Comparison of ENCODE assay signal across 12 mouse cellular contexts in genomic region chr17:84115133-84115532, GRCm38 (mm10).
DNase-seq lines count a peak whose midpoint lies in the region; ATAC-seq and TF ChIP-seq lines count a peak whose summit lies in the region.
"Had no signal": no experiment of that assay in that cellular context is flagged by ENCODE, and none has a peak within 500 bp of the region (broad histone marks: within the 10 kb centered on the region; RNA-seq: fewer than 3 reads in every experiment).

No protein-coding gene starts in this region.

- no peak overlapping the region for H3K4me2 ChIP-seq in liver, embryonic 11.5 days
- no peak overlapping the region for H3K4me2 ChIP-seq in stomach, postnatal 0 days (replicated peaks; ENCODE audit: low read depth)
- H3K4me2 ChIP-seq: heart, embryonic 15.5 days; hindbrain, embryonic 14.5 days had no signal

- peaks cover 86% of the 10 kb centered on the region for H3K4me1 ChIP-seq in G1E (ENCODE audit: insufficient read depth, low read depth, low read length)
- H3K4me1 ChIP-seq in liver, embryonic 11.5 days (replicated peaks; ENCODE audit: control insufficient read depth, insufficient read depth, low read length) = peaks cover 76% of the 10 kb centered on the region
- peaks cover 16% of the 10 kb centered on the region for H3K4me1 ChIP-seq in stomach, postnatal 0 days (replicated peaks; ENCODE audit: control insufficient read depth, insufficient read depth)

- ATAC-seq in G1E (ENCODE audit: extremely low read depth, insufficient number of reproducible peaks, low FRiP score, poor library complexity, severe bottlenecking) = no peak
- no peak for ATAC-seq in liver, embryonic 11.5 days (replicated peaks; ENCODE audit: low FRiP score)
- no peak for ATAC-seq in stomach, postnatal 0 days (ENCODE audit: low FRiP score, low TSS enrichment)
- ATAC-seq: activated CD4-positive, CD25-positive, alpha-beta regulatory T cell, adult 4 months had no signal

- no peak for DNase-seq in gastrocnemius, adult 2 months
- DNase-seq in gastrocnemius, postnatal 25 days = no peak
- no peak for DNase-seq in G1E (ENCODE audit: low spot score)
- no peak for DNase-seq in liver, embryonic 11.5 days (ENCODE audit: low spot score)
- no peak for DNase-seq in stomach, postnatal 0 days (ENCODE audit: low spot score)
- DNase-seq in kidney, adult 11 months = no peak
- DNase-seq in retina, postnatal 1 day = no peak
- DNase-seq in kidney, adult 18-20 months = no peak
- DNase-seq: cerebellum, adult 11-12 months had no signal

- intact Hi-C loops in gastrocnemius, adult 2 months (cut with DNase I) = loop anchor here (2.0 to 10.0 kb wide), 3 partner anchors 210 to 310 kb away; no protein-coding TSS in a partner anchor

- peaks cover 2% of the 10 kb centered on the region for H3K36me3 ChIP-seq in G1E (replicated peaks)
- no peaks in the 10 kb centered on the region for H3K36me3 ChIP-seq in liver, embryonic 11.5 days (ENCODE audit: control insufficient read depth, insufficient read depth, low read length)
- H3K36me3 ChIP-seq in stomach, postnatal 0 days (ENCODE audit: control insufficient read depth, insufficient read depth, low read length) = no peaks in the 10 kb centered on the region
- H3K36me3 ChIP-seq: heart, embryonic 15.5 days had no signal

- 0 out of 2 replicates have a peak overlapping the region, but pooled peaks have one; percentile 2 for H3K9ac ChIP-seq in liver, embryonic 11.5 days (ENCODE audit: low read depth, low read length)
- no peak overlapping the region for H3K9ac ChIP-seq in stomach, postnatal 0 days (ENCODE audit: low read length)
- H3K9ac ChIP-seq: heart, embryonic 15.5 days; hindbrain, embryonic 14.5 days had no signal

- H3K4me3 ChIP-seq in gastrocnemius, adult 2 months = no peak overlapping the region
- peak overlapping the region; percentile 63; the same call in 1 of the 2 replicates for H3K4me3 ChIP-seq in G1E (ENCODE audit: low read depth, low read length)
- H3K4me3 ChIP-seq in liver, embryonic 11.5 days (ENCODE audit: low read depth, low read length) = no peak overlapping the region
- no peak overlapping the region for H3K4me3 ChIP-seq in stomach, postnatal 0 days (ENCODE audit: low read depth, low read length)
- H3K4me3 ChIP-seq: heart, embryonic 15.5 days had no signal

- TF ChIP-seq EP300 in stomach, postnatal 0 days (optimal IDR thresholded peaks at IDR 0.05) = no peak

- H3K9me3 ChIP-seq in G1E (replicated peaks) = no peaks in the 10 kb centered on the region
- no peaks in the 10 kb centered on the region for H3K9me3 ChIP-seq in liver, embryonic 11.5 days (ENCODE audit: control insufficient read depth, low read length)
- H3K9me3 ChIP-seq in stomach, postnatal 0 days (ENCODE audit: control insufficient read depth, low read length) = no peaks in the 10 kb centered on the region
- H3K9me3 ChIP-seq: heart, embryonic 15.5 days had no signal

- no peaks in the 10 kb centered on the region for H3K27me3 ChIP-seq in G1E (ENCODE audit: insufficient read depth, low read length)
- H3K27me3 ChIP-seq in liver, embryonic 11.5 days (replicated peaks; ENCODE audit: control insufficient read depth, insufficient read depth, low read length) = no peaks in the 10 kb centered on the region
- no peaks in the 10 kb centered on the region for H3K27me3 ChIP-seq in stomach, postnatal 0 days (ENCODE audit: control insufficient read depth, insufficient read depth, low read length)
- H3K27me3 ChIP-seq: heart, embryonic 15.5 days had no signal

- no peak for TF ChIP-seq CTCF in gastrocnemius, adult 2 months (IDR thresholded peaks at IDR 0.05)
- no peak for TF ChIP-seq CTCF in G1E (IDR thresholded peaks at IDR 0.05; ENCODE audit: low read depth, low read length)
- TF ChIP-seq CTCF in stomach, postnatal 0 days (IDR thresholded peaks at IDR 0.05; ENCODE audit: low read depth) = no peak

- 48% methylated on average over 8 of the region's 8 CpGs for WGBS in liver, embryonic 11.5 days
- 89% methylated on average over 8 of the region's 8 CpGs for WGBS in stomach, postnatal 0 days

- peak overlapping the region; percentile 31; the same call in 1 of the 2 replicates for H3K27ac ChIP-seq in gastrocnemius, adult 2 months
- H3K27ac ChIP-seq in liver, embryonic 11.5 days (ENCODE audit: low read depth, low read length) = peak overlapping the region; percentile 69
- 0 out of 2 replicates have a peak overlapping the region, but pooled peaks have one; percentile 30 for H3K27ac ChIP-seq in stomach, postnatal 0 days (replicated peaks)
- H3K27ac ChIP-seq: hindbrain, embryonic 14.5 days had no signal
